Mouse (Mus musculus) forebrain, embryonic 10.5 days (tissue): ENCODE results near the gene Aldh3b2. TPM values are rescaled to one million over a fixed set of nuclear protein-coding genes. Genes with fewer than 3 reads are reported as not detected.

ENCODE experiments used
- DNase-seq: peaks from one replicate; pipeline ENCODE4 v3.0.0-alpha.2; 2017; ENCODE audit warnings: low spot score; ENCODE audit errors: extremely low spot score
- H3K27ac ChIP-seq: fragments of 300-500 bp; sonication (generic); 2 replicates; pipeline ENCODE4 v1.5.1; 2016; ENCODE audit warnings: mild to moderate bottlenecking
- H3K27me3 ChIP-seq: fragments of 300-500 bp; sonication (generic); 2 replicates; pipeline ENCODE4 v1.6.1; 2016; ENCODE audit warnings: mild to moderate bottlenecking; ENCODE audit not compliant: poor library complexity, severe bottlenecking
- H3K36me3 ChIP-seq: fragments of 300-500 bp; sonication (generic); replicated peaks from 2 replicates; pipeline ENCODE4 v1.6.1; 2016; ENCODE audit warnings: mild to moderate bottlenecking, moderate library complexity
- H3K4me1 ChIP-seq: fragments of 300-500 bp; sonication (generic); 2 replicates; pipeline ENCODE4 v1.6.1; 2016
- H3K4me3 ChIP-seq: fragments of 300-500 bp; sonication (generic); 2 replicates; pipeline ENCODE4 v1.5.1; 2016; ENCODE audit warnings: mild to moderate bottlenecking, moderate library complexity
- H3K9me3 ChIP-seq: fragments of 300-500 bp; sonication (generic); 2 replicates; pipeline ENCODE4 v1.6.1; 2016; ENCODE audit warnings: mild to moderate bottlenecking, moderate library complexity
- WGBS: fragments of 180-500 bp; shearing (Covaris S2); methylation state at CpG from one replicate; pipeline ENCODE4 v1.1.7; 2016; 5-methylcytosine and 5-hydroxymethylcytosine counted together
- polyA plus RNA-seq: library from polyadenylated mRNA; unstranded; fragments of >200 nt; fragmentation: Nextera tagmentation; extraction: Ambion mirVana; gene quantifications from 2 replicates; pipeline ENCODE4 v1.2.1, GENCODE M21; 2016

The Aldh3b2 gene
- polyA plus RNA-seq, 1 experiment from 2014 or later: 0.37 TPM

GRCm38 (mm10) chr19:4005971-4006370 is 33.8 kb downstream of the Aldh3b2 start:
- 94% methylated on average over 8 of the region's 8 CpGs for WGBS
- DNase-seq: no peak
- peaks cover 61% of the 10 kb centered on the region for H3K36me3 ChIP-seq

GRCm38 (mm10) chr19:4011086-4011485 is 39.0 kb downstream of the Aldh3b2 start:
- peak overlapping the region; percentile 93; the same call in 1 of the 2 replicates for H3K4me3 ChIP-seq

More at GRCm38 (mm10) chr19:4005971-4006370, 33.8 kb downstream of the Aldh3b2 start:
- peaks cover 10% of the 10 kb centered on the region for H3K4me1 ChIP-seq
- H3K27me3 ChIP-seq: no peaks in the 10 kb centered on the region
- no peaks in the 10 kb centered on the region for H3K9me3 ChIP-seq
- H3K4me3 ChIP-seq: no peak overlapping the region
- H3K27ac ChIP-seq: no peak overlapping the region

GRCm38 (mm10) chr19:4012432-4013022 is 40.4 kb downstream of the Aldh3b2 start, which contains the start of gene Ndufv1:
Gene Ndufv1, minus strand, starts transcription at chr19:4012806.
- Histone ChIP-seq H3K36me3 (peaks cover 32% of the 10 kb centered on the region), H3K4me3 (peak within 1 kb of the TSS; percentile 93), H3K9me3 (no peaks in the 10 kb centered on the region), H3K27me3 (no peaks in the 10 kb centered on the region), H3K27ac (peak within 1 kb of the TSS; percentile 83), H3K4me1 (peaks cover 31% of the 10 kb centered on the region)
- peak; percentile 98 for DNase-seq
- WGBS: under 1% methylated on average over 45 of the region's 45 CpGs

More at GRCm38 (mm10) chr19:4011086-4011485, 39.0 kb downstream of the Aldh3b2 start:
- no peak for DNase-seq
- H3K27me3 ChIP-seq: no peaks in the 10 kb centered on the region
- 94% methylated on average over 5 of the region's 5 CpGs for WGBS
- no peak overlapping the region for H3K27ac ChIP-seq
- peaks cover 46% of the 10 kb centered on the region for H3K36me3 ChIP-seq
- peaks cover 31% of the 10 kb centered on the region for H3K4me1 ChIP-seq
- H3K9me3 ChIP-seq: no peaks in the 10 kb centered on the region

- Histone ChIP-seq H3K4me3 (peak overlapping the region; percentile 93), H3K36me3 (peaks cover 26% of the 10 kb centered on the region), H3K27me3 (no peaks in the 10 kb centered on the region), H3K9me3 (no peaks in the 10 kb centered on the region), H3K27ac (peak overlapping the region; percentile 83), H3K4me1 (peaks cover 31% of the 10 kb centered on the region)
- 18% methylated on average over 9 of the region's 9 CpGs for WGBS
- DNase-seq: no peak
Observed at GRCm38 (mm10) chr19:4013066-4013465, 40.9 kb downstream of the Aldh3b2 start.

DNA sequence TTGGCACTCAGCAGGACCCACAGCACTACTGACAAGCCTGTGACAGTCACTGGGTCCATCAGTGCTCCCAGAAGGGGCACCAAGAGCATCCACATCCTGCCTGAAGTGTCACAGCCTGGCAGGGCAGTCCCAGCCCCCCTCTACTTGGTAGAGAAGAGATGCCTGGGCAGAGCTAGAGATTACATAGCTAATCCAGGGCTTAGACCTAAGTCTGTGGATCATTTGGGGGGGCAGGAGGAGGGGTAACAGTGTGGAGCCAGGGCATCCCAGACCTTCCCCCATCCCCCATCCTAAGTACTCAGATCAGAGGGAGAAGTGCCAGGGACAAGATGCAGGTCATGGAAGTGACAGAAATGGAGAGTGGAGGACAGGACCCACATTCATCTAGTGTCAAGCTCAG is 42.7 kb downstream of the Aldh3b2 start:
- Histone ChIP-seq H3K4me1 (peaks cover 42% of the 10 kb centered on the region), H3K27me3 (no peaks in the 10 kb centered on the region), H3K4me3 (no peak overlapping the region), H3K27ac (no peak overlapping the region), H3K9me3 (no peaks in the 10 kb centered on the region), H3K36me3 (peaks cover 9% of the 10 kb centered on the region)
- no peak for DNase-seq

DNA sequence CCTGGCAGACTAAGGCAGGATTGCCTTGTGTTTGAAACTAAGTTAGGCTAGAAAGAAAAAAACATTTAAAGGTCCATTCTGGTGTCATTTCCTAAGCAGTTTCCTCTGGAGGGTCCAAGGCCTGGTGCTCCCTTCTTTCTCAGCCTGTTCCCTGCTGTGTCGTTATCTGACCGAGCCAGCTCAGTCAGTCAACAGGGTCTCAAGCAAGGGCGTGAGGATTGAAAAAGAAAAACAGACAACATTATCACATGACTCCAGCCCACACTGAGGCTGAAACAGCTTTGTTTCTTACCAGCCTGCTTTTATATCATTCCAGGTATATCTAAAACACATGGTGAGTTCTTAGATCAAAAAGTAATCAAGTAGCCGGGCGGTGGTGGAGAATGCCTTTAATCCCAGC is 43.5 kb downstream of the Aldh3b2 start:
- Histone ChIP-seq H3K9me3 (no peaks in the 10 kb centered on the region), H3K27me3 (no peaks in the 10 kb centered on the region), H3K4me3 (no peak overlapping the region), H3K27ac (no peak overlapping the region), H3K36me3 (peaks cover under 1% of the 10 kb centered on the region), H3K4me1 (peaks cover 42% of the 10 kb centered on the region)
- no peak for DNase-seq
- 66% methylated on average over 5 of the region's 5 CpGs for WGBS

GRCm38 (mm10) chr19:4017921-4018587 is 45.9 kb downstream of the Aldh3b2 start:
- Histone ChIP-seq H3K36me3 (no peaks in the 10 kb centered on the region), H3K27ac (no peak overlapping the region), H3K4me1 (peaks cover 29% of the 10 kb centered on the region), H3K4me3 (no peak overlapping the region), H3K9me3 (no peaks in the 10 kb centered on the region), H3K27me3 (no peaks in the 10 kb centered on the region)
- 67% methylated on average over 10 of the region's 10 CpGs for WGBS
- no peak for DNase-seq

- no peaks in the 10 kb centered on the region for H3K9me3 ChIP-seq
- H3K4me1 ChIP-seq: peaks cover 21% of the 10 kb centered on the region
- H3K27me3 ChIP-seq: no peaks in the 10 kb centered on the region
- H3K27ac ChIP-seq: 0 out of 2 replicates have a peak overlapping the region, but pooled peaks have one; percentile 46
- H3K4me3 ChIP-seq: no peak overlapping the region
- DNase-seq: peak; percentile 57
- 39% methylated on average over 18 of the region's 18 CpGs for WGBS
- H3K36me3 ChIP-seq: no peaks in the 10 kb centered on the region
Observed at GRCm38 (mm10) chr19:4018743-4019583, 46.8 kb downstream of the Aldh3b2 start.

DNA sequence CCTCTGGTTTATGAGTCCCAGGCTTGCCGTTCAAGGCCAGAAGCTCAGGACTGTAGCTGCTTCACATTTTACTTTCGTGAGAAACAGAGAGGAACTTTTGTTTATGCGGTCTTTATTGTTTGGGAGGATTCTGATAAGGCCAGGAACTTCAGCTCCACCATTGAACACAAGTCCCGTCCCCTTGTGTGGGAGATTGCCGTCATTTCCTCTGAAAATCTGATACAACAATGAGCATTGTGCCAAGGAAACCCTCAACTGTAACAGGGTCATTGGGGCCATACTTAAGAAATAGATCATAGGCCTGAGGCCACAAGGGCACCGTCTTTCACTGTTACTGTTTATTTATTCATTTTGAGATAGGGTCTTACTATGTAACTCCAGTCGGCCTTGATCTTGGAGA is 51.1 kb downstream of the Aldh3b2 start:
- Histone ChIP-seq H3K36me3 (no peaks in the 10 kb centered on the region), H3K4me1 (peaks cover 12% of the 10 kb centered on the region), H3K27me3 (no peaks in the 10 kb centered on the region), H3K4me3 (no peak overlapping the region), H3K9me3 (peaks cover 18% of the 10 kb centered on the region), H3K27ac (no peak overlapping the region)
- DNase-seq: no peak
- 80% methylated on average over 7 of the region's 7 CpGs for WGBS

DNA sequence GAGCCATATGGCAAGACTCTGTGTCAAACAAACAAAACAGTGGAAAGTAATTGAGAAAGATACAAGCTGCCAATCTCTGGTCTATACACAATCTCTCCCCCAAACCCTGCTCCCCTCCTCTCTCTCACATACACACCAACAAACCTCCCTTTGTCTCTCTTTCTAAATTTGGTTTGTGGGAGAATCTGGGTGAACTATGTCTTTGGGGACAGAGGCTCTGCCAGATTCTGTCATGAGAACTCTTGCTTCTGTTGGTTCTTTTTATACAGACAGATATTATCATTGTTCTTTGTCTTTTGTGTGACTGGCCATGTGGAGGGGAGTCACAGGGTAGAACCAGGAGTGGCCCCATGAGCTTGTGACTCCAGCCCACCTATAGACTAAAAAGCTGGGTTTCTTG is 55.4 kb downstream of the Aldh3b2 start:
- no peaks in the 10 kb centered on the region for H3K36me3 ChIP-seq
- H3K27ac ChIP-seq: no peak overlapping the region
- H3K9me3 ChIP-seq: peaks cover 21% of the 10 kb centered on the region
- no peak overlapping the region for H3K4me3 ChIP-seq
- H3K27me3 ChIP-seq: no peaks in the 10 kb centered on the region
- H3K4me1 ChIP-seq: no peaks in the 10 kb centered on the region
- DNase-seq: no peak
